In the genomic region with DNA sequence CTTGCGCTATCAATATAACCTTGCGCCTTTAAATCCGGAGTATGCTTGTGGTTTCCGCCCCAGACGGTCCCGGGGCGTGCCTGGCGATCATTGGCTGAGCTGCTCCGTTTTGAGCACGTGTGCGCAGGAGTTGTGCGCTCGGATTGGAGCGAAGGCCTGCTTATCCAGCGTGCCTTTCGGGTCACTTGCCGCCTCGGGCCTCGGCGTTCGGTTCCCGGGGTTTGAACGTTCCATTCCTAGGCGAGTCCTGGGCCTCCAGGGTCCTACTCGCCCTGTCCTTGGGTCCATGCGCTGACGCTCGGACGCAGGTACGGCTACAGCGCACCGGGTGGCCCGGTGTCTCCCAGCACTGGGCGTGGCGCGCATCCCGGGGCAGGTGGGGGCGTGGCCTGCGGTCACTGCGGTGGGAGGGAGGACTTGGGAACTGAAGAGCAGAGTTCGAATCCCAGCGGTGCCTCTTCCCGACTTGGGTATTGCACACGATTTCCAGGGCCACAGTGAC, we compare ENCODE assay signal across 8 mouse cellular contexts. TPM values are rescaled to one million over a fixed set of nuclear protein-coding genes. Genes with fewer than 3 reads are reported as not detected.
DNase-seq lines count a peak whose midpoint lies in the region; ATAC-seq and TF ChIP-seq lines count a peak whose summit lies in the region.

TSS of gene Mief2 (plus strand) at position 139 of the 502 bp plus-strand sequence.

- peak; percentile 88 for ATAC-seq in erythroid progenitor cell, adult 5-6 weeks (replicated peaks; ENCODE audit: low FRiP score, poor library complexity, severe bottlenecking)
- peak; percentile 91 for ATAC-seq in heart, embryonic 12.5 days (ENCODE audit: insufficient number of reproducible peaks, low FRiP score)
- peak; percentile 91 for ATAC-seq in kidney, postnatal 0 days (replicated peaks; ENCODE audit: low FRiP score, low read depth)
- ATAC-seq in liver, embryonic 11.5 days (replicated peaks; ENCODE audit: low FRiP score), result peak; percentile 91
- peak; percentile 92 for ATAC-seq in stomach, embryonic 14.5 days (ENCODE audit: insufficient number of reproducible peaks, insufficient read depth, low FRiP score, low read depth)

- H3K4me1 ChIP-seq in heart, embryonic 12.5 days (replicated peaks), result peaks cover 28% of the 10 kb centered on the region
- H3K4me1 ChIP-seq in kidney, postnatal 0 days (replicated peaks; ENCODE audit: insufficient read depth, low read length), result peaks cover 14% of the 10 kb centered on the region; the same call in 1 of the 2 replicates
- H3K4me1 ChIP-seq in liver, embryonic 11.5 days (replicated peaks; ENCODE audit: control insufficient read depth, insufficient read depth, low read length), result peaks cover 14% of the 10 kb centered on the region
- H3K4me1 ChIP-seq in stomach, embryonic 14.5 days (ENCODE audit: control insufficient read depth, insufficient read depth, low read length), result peaks cover 17% of the 10 kb centered on the region; the same call in 1 of the 2 replicates

- peak within 1 kb of the TSS; percentile 96 for H3K9ac ChIP-seq in heart, embryonic 12.5 days
- peak within 1 kb of the TSS; percentile 94 for H3K9ac ChIP-seq in kidney, postnatal 0 days (ENCODE audit: low read depth, low read length)
- H3K9ac ChIP-seq in liver, embryonic 11.5 days (ENCODE audit: low read depth, low read length), result peak within 1 kb of the TSS; percentile 86
- peak within 1 kb of the TSS; percentile 87; the same call in 1 of the 2 replicates for H3K9ac ChIP-seq in stomach, embryonic 14.5 days (replicated peaks; ENCODE audit: low read depth, low read length)

- H3K4me2 ChIP-seq in heart, embryonic 12.5 days, result peak within 1 kb of the TSS; percentile 74
- H3K4me2 ChIP-seq in kidney, postnatal 0 days (ENCODE audit: low read length), result peak within 1 kb of the TSS; percentile 69
- peak within 1 kb of the TSS; percentile 78 for H3K4me2 ChIP-seq in liver, embryonic 11.5 days
- peak within 1 kb of the TSS; percentile 66 for H3K4me2 ChIP-seq in stomach, embryonic 14.5 days (replicated peaks; ENCODE audit: low read depth, low read length)

- under 1% methylated on average over 44 of the region's 44 CpGs for WGBS in heart, embryonic 12.5 days
- under 1% methylated on average over 44 of the region's 44 CpGs for WGBS in kidney, postnatal 0 days
- WGBS in liver, embryonic 11.5 days, result under 1% methylated on average over 44 of the region's 44 CpGs
- under 1% methylated on average over 44 of the region's 44 CpGs for WGBS in stomach, embryonic 14.5 days

- peaks cover 50% of the 10 kb centered on the region for H3K36me3 ChIP-seq in heart, embryonic 12.5 days
- peaks cover 21% of the 10 kb centered on the region for H3K36me3 ChIP-seq in kidney, postnatal 0 days (ENCODE audit: insufficient read depth, low read length)
- H3K36me3 ChIP-seq in liver, embryonic 11.5 days (ENCODE audit: control insufficient read depth, insufficient read depth, low read length), result peaks cover 10% of the 10 kb centered on the region; the same call in 1 of the 2 replicates
- H3K36me3 ChIP-seq in stomach, embryonic 14.5 days (ENCODE audit: control insufficient read depth, insufficient read depth, low read length), result peaks cover 8% of the 10 kb centered on the region

- no peaks in the 10 kb centered on the region for H3K27me3 ChIP-seq in heart, embryonic 12.5 days (replicated peaks)
- H3K27me3 ChIP-seq in kidney, postnatal 0 days (ENCODE audit: insufficient read depth, low read length), result no peaks in the 10 kb centered on the region
- H3K27me3 ChIP-seq in liver, embryonic 11.5 days (replicated peaks; ENCODE audit: control insufficient read depth, insufficient read depth, low read length), result no peaks in the 10 kb centered on the region
- H3K27me3 ChIP-seq in stomach, embryonic 14.5 days (ENCODE audit: control insufficient read depth, insufficient read depth, low read length), result no peaks in the 10 kb centered on the region

- peak within 1 kb of the TSS; percentile 93 for H3K27ac ChIP-seq in heart, embryonic 12.5 days (ENCODE audit: poor library complexity, severe bottlenecking)
- peak within 1 kb of the TSS; percentile 87 for H3K27ac ChIP-seq in kidney, postnatal 0 days
- peak within 1 kb of the TSS; percentile 62 for H3K27ac ChIP-seq in liver, embryonic 11.5 days (ENCODE audit: low read depth, low read length)
- peak within 1 kb of the TSS; percentile 89 for H3K27ac ChIP-seq in stomach, embryonic 14.5 days (ENCODE audit: low read length)

- TF ChIP-seq CTCF in kidney, postnatal 0 days (IDR thresholded peaks at IDR 0.05; ENCODE audit: low read depth), result no peak

- peak within 1 kb of the TSS; percentile 94 for H3K4me3 ChIP-seq in heart, embryonic 12.5 days
- peak within 1 kb of the TSS; percentile 87 for H3K4me3 ChIP-seq in kidney, postnatal 0 days (replicated peaks; ENCODE audit: low read depth, low read length)
- H3K4me3 ChIP-seq in liver, embryonic 11.5 days (ENCODE audit: low read depth, low read length), result peak within 1 kb of the TSS; percentile 84
- peak within 1 kb of the TSS; percentile 87 for H3K4me3 ChIP-seq in stomach, embryonic 14.5 days (ENCODE audit: low read depth, low read length)

- no peaks in the 10 kb centered on the region for H3K9me3 ChIP-seq in heart, embryonic 12.5 days (replicated peaks)
- H3K9me3 ChIP-seq in kidney, postnatal 0 days (replicated peaks; ENCODE audit: low read length), result no peaks in the 10 kb centered on the region
- H3K9me3 ChIP-seq in liver, embryonic 11.5 days (ENCODE audit: control insufficient read depth, low read length), result no peaks in the 10 kb centered on the region
- no peaks in the 10 kb centered on the region for H3K9me3 ChIP-seq in stomach, embryonic 14.5 days (ENCODE audit: control insufficient read depth, low read depth, low read length)

- DNase-seq in CD4-positive helper T cell, adult 2 months (ENCODE audit: low read depth, low spot score), result peak; percentile 96
- peak; percentile 91 for DNase-seq in brain, embryonic 18.5 days (ENCODE audit: low read depth, low spot score)
- peak; percentile 98 for DNase-seq in kidney, postnatal 0 days (ENCODE audit: low spot score)
- peak; percentile 89 for DNase-seq in liver, embryonic 11.5 days (ENCODE audit: low spot score)
- peak; percentile 95 for DNase-seq in naive thymus-derived CD4-positive, alpha-beta T cell, adult 2 months (ENCODE audit: low read depth)

RNA-seq across cellular contexts. Expression of gene Mief2, which starts in this region (rescaled TPM):
- total RNA-seq in erythroid progenitor cell, adult 5-6 weeks (2015; ENCODE audit: low replicate concordance), result 0.42 TPM in 1 of 2 replicates, not detected in the other
- 0.39 TPM in 1 of 2 replicates, not detected in the other for total RNA-seq in erythroid progenitor cell, adult 5-6 weeks (2017; ENCODE audit: low replicate concordance)
- polyA plus RNA-seq in heart, embryonic 12.5 days (2016; fragmentation: Nextera tagmentation; extraction: Ambion mirVana), result 18.5 and 20.8 TPM in 2 replicates
- 14.1 and 14.5 TPM in 2 replicates for polyA plus RNA-seq in kidney, postnatal 0 days (2015; fragmentation: Nextera tagmentation; extraction: Ambion mirVana)
- polyA plus RNA-seq in liver, embryonic 11.5 days (2014; fragmentation: Nextera tagmentation; extraction: Ambion mirVana), result 8.0 and 8.9 TPM in 2 replicates
- polyA plus RNA-seq in stomach, embryonic 14.5 days (2014; fragmentation: Nextera tagmentation; extraction: Ambion mirVana), result 12.9 and 13.5 TPM in 2 replicates

Comparison
In these comparisons a context has a peak if more than half of its experiments do, and no peak if none do; other contexts are left out.
1. Peak in every context shown above with its lines: DNase-seq, ATAC-seq, H3K4me3 ChIP-seq and H3K27ac ChIP-seq.
2. Peak in ATAC-seq in erythroid progenitor cell, adult 5-6 weeks; RNA of the gene not detected or under 1 TPM.